Mouse (Mus musculus) embryonic stem cell, embryonic (primary cell): Measurements from ENCODE around the gene Aldh1l1.

ENCODE experiments used
- CTCF ChIA-PET, 4 experiments: fragments of 300-600 bp in 2 of 4; fragments of 350-600 bp in 2 of 4; sonication (Branson Sonifier 250); formaldehyde crosslinking; loops; one replicate each; lab custom pipeline; 2022; ENCODE audit warnings: inconsistent platforms in 2 of 4; lab: Charles Lee
- POLR2A ChIA-PET, 4 experiments: fragments of 300-600 bp in 2 of 4; fragments of 350-600 bp in 2 of 4; sonication (Branson Sonifier 250); formaldehyde crosslinking; loops; one replicate each; lab custom pipeline; 2022; ENCODE audit warnings: antibody characterized with exemption in 4 of 4, inconsistent platforms in 1 of 4; lab: Charles Lee

Gene Aldh1l1

GRCm38 (mm10) chr6:90465028-90465640, 21.1 kb upstream of the Aldh1l1 start:
- POLR2A ChIA-PET: interaction anchor here in 2 of 4 experiments (0.6 to 1.7 kb wide), 10 partner anchors 8 to 68 kb away, joined by 3 to 22 read pairs (median 4); no protein-coding TSS in a partner anchor

GRCm38 (mm10) chr6:90466079-90466478, 20.1 kb upstream of the Aldh1l1 start:
- ChIA-PET CTCF (no interaction called here), POLR2A (interaction anchor here in 2 of 4 experiments (0.9 to 1.1 kb wide), 4 partner anchors 9 to 11 kb away, joined by 3 to 4 read pairs (median 3); no protein-coding TSS in a partner anchor)

More at GRCm38 (mm10) chr6:90465028-90465640, 21.1 kb upstream of the Aldh1l1 start:
- CTCF ChIA-PET: interaction anchor here in 1 of 4 experiments (0.6 kb wide), 1 partner anchor 811 kb away, joined by 5 read pairs; no protein-coding TSS in a partner anchor

GRCm38 (mm10) chr6:90466847-90467410, 19.3 kb upstream of the Aldh1l1 start:
- ChIA-PET CTCF (no interaction called here), POLR2A (interaction anchor here in 2 of 4 experiments (0.9 to 1.4 kb wide), 2 partner anchors 10 to 47 kb away, joined by 3 to 4 read pairs; no protein-coding TSS in a partner anchor)

GRCm38 (mm10) chr6:90468216-90468615, 18.0 kb upstream of the Aldh1l1 start:
- ChIA-PET POLR2A (interaction anchor here in 1 of 4 experiments (1.3 kb wide), 1 partner anchor 9 kb away, joined by 5 read pairs; no protein-coding TSS in a partner anchor), CTCF (no interaction called here)

- CTCF ChIA-PET: no interaction called here
- POLR2A ChIA-PET: interaction anchor here in 2 of 4 experiments (0.6 to 0.9 kb wide), 6 partner anchors 8 to 81 kb away, joined by 3 to 4 read pairs (median 3); no protein-coding TSS in a partner anchor
Observed at GRCm38 (mm10) chr6:90469041-90469440, 17.2 kb upstream of the Aldh1l1 start.

- CTCF ChIA-PET: interaction anchor here in 1 of 4 experiments (0.7 kb wide), 1 partner anchor 805 kb away, joined by 7 read pairs; no protein-coding TSS in a partner anchor
- POLR2A ChIA-PET: interaction anchor here in 3 of 4 experiments (0.6 to 3.4 kb wide), 7 partner anchors 12 to 91 kb away, joined by 3 to 15 read pairs (median 5); partner anchors contain the start of gene Aldh1l1 (in 1 of the 3)
Observed at GRCm38 (mm10) chr6:90470255-90470654, 16.0 kb upstream of the Aldh1l1 start.

- ChIA-PET CTCF (no interaction called here), POLR2A (interaction anchor here in 3 of 4 experiments (0.8 to 3.4 kb wide), 13 partner anchors 9 to 90 kb away, joined by 3 to 15 read pairs (median 4); partner anchors contain the start of gene Aldh1l1 (in 1 of the 3))
Observed at GRCm38 (mm10) chr6:90470947-90471541, 15.2 kb upstream of the Aldh1l1 start.

- ChIA-PET CTCF (interaction anchor here in 1 of 4 experiments (0.6 kb wide), 1 partner anchor 867 kb away, joined by 3 read pairs; no protein-coding TSS in a partner anchor), POLR2A (interaction anchor here in 3 of 4 experiments (1.1 to 3.4 kb wide), 9 partner anchors 8 to 79 kb away, joined by 3 to 15 read pairs (median 4); no protein-coding TSS in a partner anchor)
Observed at GRCm38 (mm10) chr6:90472079-90472478, 14.1 kb upstream of the Aldh1l1 start.

- POLR2A ChIA-PET: interaction anchor here in 2 of 4 experiments (0.7 to 3.4 kb wide), 7 partner anchors 9 to 132 kb away, joined by 3 to 15 read pairs (median 4); partner anchors contain the start of gene Slc41a3 (in 1 of the 2)
- CTCF ChIA-PET: interaction anchor here in 1 of 4 experiments (0.6 kb wide), 1 partner anchor 868 kb away, joined by 3 read pairs; no protein-coding TSS in a partner anchor
Observed at GRCm38 (mm10) chr6:90472697-90473096, 13.5 kb upstream of the Aldh1l1 start.

GRCm38 (mm10) chr6:90473630-90474360, 12.4 kb upstream of the Aldh1l1 start:
- POLR2A ChIA-PET: interaction anchor here in 2 of 4 experiments (1.0 to 6.1 kb wide), 7 partner anchors 10 to 830 kb away, joined by 3 to 38 read pairs (median 8); partner anchors contain the start of genes Klf15 (in 1 of the 2) and Txnrd3 (in 1 of the 2)
- CTCF ChIA-PET: no interaction called here

GRCm38 (mm10) chr6:90474361-90474750, 11.9 kb upstream of the Aldh1l1 start:
- ChIA-PET POLR2A (interaction anchor here (0.7 to 6.1 kb wide), 10 partner anchors 9 to 830 kb away, joined by 3 to 40 read pairs (median 6); partner anchors contain the start of genes Klf15 (in 2 of the 4) and Txnrd3 (in 1 of the 4)), CTCF (no interaction called here)

- ChIA-PET POLR2A (interaction anchor here (0.6 to 6.1 kb wide), 39 partner anchors 9 to 831 kb away, joined by 3 to 40 read pairs (median 4); partner anchors contain the start of genes Aldh1l1 (in 2 of the 4), Klf15 (in 2 of the 4), Iqsec1 (in 1 of the 4) and Txnrd3 (in 1 of the 4)), CTCF (interaction anchor here (0.8 to 1.9 kb wide), 8 partner anchors 39 to 262 kb away, joined by 3 to 7 read pairs (median 4); partner anchors contain the start of gene Cfap100 (in 1 of the 4))
Observed at GRCm38 (mm10) chr6:90475176-90475853, 10.9 kb upstream of the Aldh1l1 start.

- POLR2A ChIA-PET: interaction anchor here in 3 of 4 experiments (0.6 to 6.1 kb wide), 35 partner anchors 8 to 513 kb away, joined by 3 to 40 read pairs (median 4); partner anchors contain the start of genes Aldh1l1 (in 2 of the 3), Iqsec1 (in 1 of the 3) and Klf15 (in 1 of the 3)
Observed at GRCm38 (mm10) chr6:90475854-90476212, 10.4 kb upstream of the Aldh1l1 start.

GRCm38 (mm10) chr6:90476941-90477518, 9.2 kb upstream of the Aldh1l1 start:
- ChIA-PET POLR2A (interaction anchor here in 3 of 4 experiments (0.6 to 6.1 kb wide), 32 partner anchors 9 to 832 kb away, joined by 3 to 40 read pairs (median 4); partner anchors contain the start of genes Aldh1l1 (in 3 of the 3) and Klf15 (in 1 of the 3)), CTCF (interaction anchor here (0.6 to 1.9 kb wide), 8 partner anchors 14 to 260 kb away, joined by 3 to 7 read pairs (median 4); no protein-coding TSS in a partner anchor)

More at GRCm38 (mm10) chr6:90475854-90476212, 10.4 kb upstream of the Aldh1l1 start:
- CTCF ChIA-PET: interaction anchor here (0.8 to 1.9 kb wide), 8 partner anchors 38 to 262 kb away, joined by 3 to 7 read pairs (median 4); partner anchors contain the start of gene Cfap100 (in 1 of the 4)

- CTCF ChIA-PET: interaction anchor here in 1 of 4 experiments (1.0 kb wide), 1 partner anchor 62 kb away, joined by 3 read pairs; no protein-coding TSS in a partner anchor
- POLR2A ChIA-PET: interaction anchor here in 2 of 4 experiments (0.7 to 2.4 kb wide), 5 partner anchors 8 to 30 kb away, joined by 3 to 12 read pairs (median 5); no protein-coding TSS in a partner anchor
Observed at GRCm38 (mm10) chr6:90484249-90484648, 2.0 kb upstream of the Aldh1l1 start.
